Mouse (Mus musculus): ENCODE measurements around the gene Coil. TPM values are rescaled to one million over a fixed set of nuclear protein-coding genes. Genes with fewer than 3 reads are reported as not detected.

Coil gene
- 12.4 and 13.9 TPM in 2 replicates for polyA plus RNA-seq (2015; fragmentation: Nextera tagmentation; extraction: Ambion mirVana)

DNA sequence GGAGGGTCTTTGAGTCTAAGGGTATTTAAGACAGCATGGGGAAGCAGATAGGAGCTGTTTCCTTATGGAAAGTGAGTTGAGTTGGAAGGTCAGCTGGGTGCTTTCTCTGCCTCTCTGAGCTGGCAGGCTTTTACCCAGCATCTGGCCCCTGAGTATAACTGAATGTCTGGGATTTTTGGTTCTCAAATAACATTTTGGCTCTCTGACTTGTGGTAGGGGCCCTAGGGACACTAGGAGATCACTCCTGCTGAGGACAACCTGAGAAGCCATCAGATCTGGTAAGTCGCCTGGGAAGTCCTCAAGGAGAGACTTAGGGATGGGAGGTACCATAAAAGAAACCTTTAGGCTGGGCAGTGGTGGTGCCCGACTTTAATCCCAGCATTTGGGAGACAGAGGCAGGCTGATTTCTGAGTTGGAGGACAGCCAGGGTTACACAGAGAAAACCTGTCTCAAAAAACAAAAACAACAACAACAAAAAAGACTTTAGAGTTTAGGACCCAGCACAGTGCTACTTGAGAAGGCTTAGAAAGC lies at the start of gene Coil:
TSS of gene Coil (plus strand) at position 51 of the 531 bp plus-strand sequence.
- no peak within 1 kb of the TSS for H3K4me3 ChIP-seq (replicated peaks)
- no peaks in the 10 kb centered on the region for H3K36me3 ChIP-seq
- 40% methylated on average over 2 of the region's 2 CpGs for WGBS
- H3K27ac ChIP-seq, result no peak within 1 kb of the TSS
- ATAC-seq, result no peak
- peaks cover 5% of the 10 kb centered on the region; the same call in 1 of the 2 replicates for H3K4me1 ChIP-seq (replicated peaks)
- no peak within 1 kb of the TSS for H3K9ac ChIP-seq
- H3K27me3 ChIP-seq (replicated peaks), result peaks cover 3% of the 10 kb centered on the region; the same call in 1 of the 2 replicates
- no peaks in the 10 kb centered on the region for H3K9me3 ChIP-seq
- no peak within 1 kb of the TSS for H3K4me2 ChIP-seq (replicated peaks)

DNA sequence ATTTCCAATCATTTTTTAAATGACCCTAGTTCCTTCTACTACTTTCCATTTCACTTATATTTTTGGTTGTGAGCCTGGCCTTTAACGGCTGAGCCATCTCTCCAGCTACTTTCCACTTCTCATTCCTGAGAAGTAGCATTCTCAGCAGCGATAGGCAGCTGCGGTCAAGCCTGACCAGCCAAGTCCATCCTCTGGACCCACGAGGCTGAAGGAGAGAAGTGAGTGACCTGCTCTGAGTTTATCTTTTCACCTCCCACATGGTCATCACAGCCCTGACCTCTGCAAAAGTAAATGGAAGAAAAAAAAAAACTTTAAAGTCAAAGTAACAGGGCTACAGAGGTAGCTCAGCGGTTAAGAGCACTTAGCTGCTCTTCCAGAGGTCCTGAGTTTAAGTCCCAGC lies 43.5 kb upstream of the Coil start:
- Histone ChIP-seq H3K9ac (no peak overlapping the region), H3K4me3 (replicated peaks) (no peak overlapping the region), H3K4me2 (replicated peaks) (no peak overlapping the region), H3K27ac (no peak overlapping the region), H3K4me1 (replicated peaks) (no peaks in the 10 kb centered on the region), H3K9me3 (no peaks in the 10 kb centered on the region), H3K27me3 (replicated peaks) (no peaks in the 10 kb centered on the region), H3K36me3 (peaks cover 20% of the 10 kb centered on the region)
- WGBS, result 85% methylated on average over 5 of the region's 5 CpGs
- ATAC-seq, result no peak

DNA sequence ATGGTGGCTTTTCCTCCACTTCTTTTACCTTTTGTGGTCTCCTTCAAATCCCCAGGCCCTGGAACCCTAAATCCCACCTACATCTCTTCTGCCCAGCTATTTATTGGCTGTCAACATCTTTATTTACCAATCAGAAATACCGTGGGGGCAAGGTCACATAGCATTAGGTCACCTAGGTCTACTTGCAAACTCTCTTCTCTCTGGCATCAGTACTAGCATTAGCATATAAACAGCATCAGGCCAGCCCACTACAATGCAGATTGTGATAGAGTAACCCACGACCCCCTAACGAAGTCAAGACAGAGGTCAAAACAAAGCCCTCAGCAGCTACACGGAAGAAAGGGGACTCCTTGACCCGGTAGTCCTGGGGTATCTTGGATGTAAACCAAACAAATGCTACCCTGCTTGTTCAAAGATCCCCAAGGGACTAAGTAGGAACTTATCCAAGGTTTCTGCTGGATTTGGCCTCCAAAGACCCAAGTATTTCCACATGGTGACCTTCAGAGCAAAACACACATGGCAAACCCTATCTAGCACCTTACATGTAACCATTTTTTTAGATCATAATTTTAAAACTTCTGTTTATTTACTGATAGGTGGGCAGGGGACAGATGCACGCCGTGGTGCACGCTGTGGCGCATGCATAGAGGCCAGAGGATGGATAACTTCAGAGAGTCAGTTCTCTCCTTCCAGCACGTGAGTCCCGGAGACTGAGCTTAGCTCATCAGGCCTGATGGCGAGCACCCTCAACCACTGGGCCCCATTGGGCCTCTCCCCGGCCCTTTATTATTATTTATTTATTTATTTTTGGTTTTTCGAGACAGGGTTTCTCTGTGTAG lies 38.1 kb upstream of the Coil start:
- Histone ChIP-seq H3K4me3 (replicated peaks) (no peak overlapping the region), H3K36me3 (peaks cover 22% of the 10 kb centered on the region), H3K4me2 (replicated peaks) (no peak overlapping the region), H3K27ac (no peak overlapping the region), H3K9ac (no peak overlapping the region), H3K27me3 (replicated peaks) (no peaks in the 10 kb centered on the region), H3K9me3 (no peaks in the 10 kb centered on the region), H3K4me1 (replicated peaks) (no peaks in the 10 kb centered on the region)
- 83% methylated on average over 14 of the region's 14 CpGs for WGBS
- no peak for ATAC-seq

DNA sequence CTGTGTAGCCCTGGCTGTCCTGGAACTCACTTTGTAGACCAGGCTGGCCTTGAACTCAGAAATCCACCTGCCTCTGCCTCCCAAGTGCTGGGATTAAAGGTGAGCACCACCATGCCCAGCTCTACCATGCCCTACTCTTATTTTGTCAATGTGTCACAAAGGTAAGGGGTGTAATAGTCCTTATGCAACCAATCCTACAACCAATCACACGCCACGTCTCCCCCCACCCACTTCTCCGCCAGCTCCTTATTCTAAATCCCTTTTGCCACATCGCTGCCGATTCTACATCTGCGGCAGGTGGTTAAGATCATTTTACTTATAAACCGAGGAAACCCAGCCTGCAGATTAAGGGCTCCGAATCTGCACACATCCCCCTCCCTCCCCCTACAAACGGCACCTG lies 37.0 kb upstream of the Coil start:
- Histone ChIP-seq H3K9me3 (no peaks in the 10 kb centered on the region), H3K36me3 (peaks cover 16% of the 10 kb centered on the region), H3K27ac (no peak overlapping the region), H3K27me3 (replicated peaks) (no peaks in the 10 kb centered on the region), H3K9ac (no peak overlapping the region), H3K4me2 (replicated peaks) (no peak overlapping the region), H3K4me1 (replicated peaks) (no peaks in the 10 kb centered on the region), H3K4me3 (replicated peaks) (no peak overlapping the region)
- no peak for ATAC-seq
- WGBS, result 91% methylated on average over 9 of the region's 9 CpGs

DNA sequence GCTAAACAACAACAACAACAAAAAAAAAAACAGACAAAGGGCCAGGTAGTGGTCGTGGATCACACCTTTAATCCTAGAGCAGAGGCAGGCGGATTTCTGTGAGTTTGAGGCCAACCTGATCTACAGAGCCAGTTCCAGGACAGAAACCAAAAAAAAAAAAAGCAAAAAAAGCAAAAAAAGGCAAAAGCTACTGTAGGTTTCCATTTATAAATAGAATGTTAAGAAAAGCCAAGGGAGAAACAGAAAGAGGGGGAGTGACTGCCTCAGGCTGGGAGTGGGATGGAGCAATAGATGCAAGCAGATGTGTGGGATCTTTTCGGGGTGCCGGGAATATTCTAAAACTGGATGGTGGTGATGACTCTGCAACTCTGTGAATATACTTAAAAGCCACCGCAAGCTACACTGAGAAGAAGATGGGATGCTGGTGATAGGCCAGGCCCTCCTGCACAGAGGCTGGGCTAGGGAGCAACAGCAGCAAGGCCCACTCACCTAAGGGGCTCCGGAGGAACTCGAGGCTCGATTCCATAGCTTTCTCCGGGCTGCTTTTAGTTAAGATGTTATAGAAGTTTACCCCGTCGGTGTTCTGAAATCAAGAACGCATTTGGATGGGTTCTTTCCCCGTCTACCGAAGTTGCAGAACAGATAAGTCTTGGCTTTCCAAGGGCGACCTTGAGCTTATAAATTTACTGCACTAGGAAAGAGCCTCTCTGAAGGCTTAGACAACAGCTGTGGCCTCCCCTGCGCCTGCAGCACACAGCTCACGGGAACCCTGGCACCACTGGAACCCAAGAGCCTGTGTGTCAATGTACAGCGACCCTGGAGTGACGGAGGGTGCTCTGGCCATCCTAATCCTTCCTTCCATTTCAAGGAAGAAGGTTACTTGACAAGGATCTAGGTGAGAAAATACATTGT lies 35.7 kb upstream of the Coil start:
- no peaks in the 10 kb centered on the region for H3K4me1 ChIP-seq (replicated peaks)
- no peak overlapping the region for H3K27ac ChIP-seq
- H3K9ac ChIP-seq, result no peak overlapping the region
- H3K27me3 ChIP-seq (replicated peaks), result no peaks in the 10 kb centered on the region
- WGBS, result 92% methylated on average over 19 of the region's 19 CpGs
- H3K4me2 ChIP-seq (replicated peaks), result no peak overlapping the region
- peaks cover 5% of the 10 kb centered on the region; the same call in 1 of the 2 replicates for H3K36me3 ChIP-seq
- no peaks in the 10 kb centered on the region for H3K9me3 ChIP-seq
- no peak overlapping the region for H3K4me3 ChIP-seq (replicated peaks)
- ATAC-seq, result no peak

DNA sequence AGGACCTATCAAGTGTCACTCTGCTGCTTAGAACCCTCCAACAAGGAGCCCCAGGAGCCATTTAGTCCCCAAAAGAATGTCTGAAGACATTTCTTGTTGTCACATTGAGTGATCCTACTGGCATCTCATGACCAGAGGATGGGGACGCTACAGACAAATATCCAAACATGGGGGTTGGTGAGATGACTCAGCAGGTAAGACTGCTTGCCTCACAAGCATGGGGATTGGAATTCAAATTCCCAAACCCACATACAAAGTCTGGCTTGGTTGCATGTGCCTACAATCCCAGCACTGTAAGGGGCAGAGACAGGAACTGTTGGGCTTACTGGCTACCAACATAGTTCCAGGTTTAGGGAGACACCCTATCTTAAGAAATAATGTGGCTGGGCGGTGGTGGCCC lies 32.2 kb upstream of the Coil start:
- ATAC-seq, result no peak
- Histone ChIP-seq H3K36me3 (0 out of 2 replicates have a peak, but pooled peaks cover 10% of the 10 kb centered on the region), H3K9me3 (no peaks in the 10 kb centered on the region), H3K9ac (no peak overlapping the region), H3K27ac (no peak overlapping the region), H3K4me3 (replicated peaks) (no peak overlapping the region), H3K4me2 (replicated peaks) (no peak overlapping the region), H3K27me3 (replicated peaks) (no peaks in the 10 kb centered on the region), H3K4me1 (replicated peaks) (no peaks in the 10 kb centered on the region)
- 93% methylated on average over 2 of the region's 2 CpGs for WGBS

DNA sequence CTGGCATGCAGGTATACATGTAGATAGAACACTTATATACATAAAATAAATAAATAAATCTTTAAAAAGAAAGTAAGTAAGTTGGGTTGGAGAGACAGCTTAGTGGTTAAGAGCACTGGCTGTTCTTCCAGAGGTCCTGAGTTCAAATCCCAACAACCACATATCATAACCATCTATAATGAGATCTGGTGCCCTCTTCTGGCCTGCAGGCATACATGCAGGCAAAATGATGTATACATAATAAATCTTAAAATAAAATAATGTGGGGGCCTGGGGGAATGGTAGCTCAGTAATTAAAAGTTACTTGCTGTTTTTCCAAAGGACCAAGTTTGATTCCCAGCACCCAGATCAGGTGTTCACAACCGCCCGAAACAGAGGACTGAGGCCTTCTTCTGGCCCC lies 31.3 kb upstream of the Coil start:
- no peak overlapping the region for H3K9ac ChIP-seq
- no peak overlapping the region for H3K4me2 ChIP-seq (replicated peaks)
- no peaks in the 10 kb centered on the region for H3K27me3 ChIP-seq (replicated peaks)
- no peak for ATAC-seq
- WGBS, result 99% methylated on average over 2 of the region's 2 CpGs
- no peak overlapping the region for H3K4me3 ChIP-seq (replicated peaks)
- H3K36me3 ChIP-seq, result 0 out of 2 replicates have a peak, but pooled peaks cover 5% of the 10 kb centered on the region
- H3K9me3 ChIP-seq, result no peaks in the 10 kb centered on the region
- no peaks in the 10 kb centered on the region for H3K4me1 ChIP-seq (replicated peaks)
- H3K27ac ChIP-seq, result no peak overlapping the region

DNA sequence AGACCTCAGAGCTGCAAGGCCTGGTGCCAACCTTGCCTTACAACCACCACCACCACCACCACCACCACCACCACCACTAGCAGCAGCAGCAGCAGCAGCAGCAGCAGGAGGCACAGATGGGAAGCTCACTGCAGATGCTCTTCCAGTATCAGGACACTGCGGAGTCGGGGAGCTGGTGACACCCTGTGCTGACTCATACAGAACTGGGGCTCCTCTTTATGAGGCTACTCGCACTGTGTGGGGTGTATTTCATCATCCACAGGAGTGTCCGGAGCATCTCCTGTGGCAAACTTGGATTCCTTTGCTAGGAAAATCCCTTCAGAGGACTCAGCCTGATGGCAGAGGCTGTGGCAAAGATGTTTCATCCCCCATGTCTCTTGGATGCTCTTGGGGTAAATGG lies 30.4 kb upstream of the Coil start:
- Histone ChIP-seq H3K27me3 (replicated peaks) (no peaks in the 10 kb centered on the region), H3K36me3 (peaks cover 11% of the 10 kb centered on the region; the same call in 1 of the 2 replicates)

DNA sequence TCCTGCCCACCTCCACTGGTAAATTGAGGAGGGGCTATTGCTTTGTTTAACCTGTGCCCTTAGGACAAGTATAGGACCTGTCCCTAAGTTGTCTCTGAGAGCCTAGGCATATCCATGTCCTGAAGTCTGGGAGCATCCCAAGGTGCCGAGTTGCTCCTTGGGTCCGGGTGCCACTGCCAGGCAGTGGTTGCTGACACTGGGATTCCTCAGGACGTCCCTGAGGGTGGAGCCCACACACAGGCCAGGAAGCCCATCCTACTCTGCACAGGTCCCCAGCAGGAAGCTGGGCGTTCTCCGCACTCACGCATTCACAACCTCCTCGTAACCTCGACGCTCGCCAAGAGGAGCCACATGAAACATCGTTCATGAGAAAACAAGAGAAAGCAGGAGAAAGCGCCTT lies 28.6 kb upstream of the Coil start:
- no peaks in the 10 kb centered on the region for H3K9me3 ChIP-seq
- H3K4me2 ChIP-seq (replicated peaks), result no peak overlapping the region
- no peak overlapping the region for H3K9ac ChIP-seq
- no peak overlapping the region for H3K27ac ChIP-seq
- no peak overlapping the region for H3K4me3 ChIP-seq (replicated peaks)
- peaks cover 12% of the 10 kb centered on the region; the same call in 1 of the 2 replicates for H3K36me3 ChIP-seq
- H3K4me1 ChIP-seq (replicated peaks), result no peaks in the 10 kb centered on the region
- no peak for ATAC-seq
- no peaks in the 10 kb centered on the region for H3K27me3 ChIP-seq (replicated peaks)
- whole genome bisulfite sequencing, result 79% methylated on average over 12 of the region's 12 CpGs

More for the DNA sequence above, 30.4 kb upstream of the Coil start:
- no peak overlapping the region for H3K27ac ChIP-seq
- H3K9me3 ChIP-seq, result no peaks in the 10 kb centered on the region
- H3K4me3 ChIP-seq (replicated peaks), result no peak overlapping the region
- no peak for ATAC-seq
- WGBS, result 97% methylated on average over 4 of the region's 4 CpGs
- no peak overlapping the region for H3K4me2 ChIP-seq (replicated peaks)
- H3K4me1 ChIP-seq (replicated peaks), result no peaks in the 10 kb centered on the region
- H3K9ac ChIP-seq, result no peak overlapping the region

DNA sequence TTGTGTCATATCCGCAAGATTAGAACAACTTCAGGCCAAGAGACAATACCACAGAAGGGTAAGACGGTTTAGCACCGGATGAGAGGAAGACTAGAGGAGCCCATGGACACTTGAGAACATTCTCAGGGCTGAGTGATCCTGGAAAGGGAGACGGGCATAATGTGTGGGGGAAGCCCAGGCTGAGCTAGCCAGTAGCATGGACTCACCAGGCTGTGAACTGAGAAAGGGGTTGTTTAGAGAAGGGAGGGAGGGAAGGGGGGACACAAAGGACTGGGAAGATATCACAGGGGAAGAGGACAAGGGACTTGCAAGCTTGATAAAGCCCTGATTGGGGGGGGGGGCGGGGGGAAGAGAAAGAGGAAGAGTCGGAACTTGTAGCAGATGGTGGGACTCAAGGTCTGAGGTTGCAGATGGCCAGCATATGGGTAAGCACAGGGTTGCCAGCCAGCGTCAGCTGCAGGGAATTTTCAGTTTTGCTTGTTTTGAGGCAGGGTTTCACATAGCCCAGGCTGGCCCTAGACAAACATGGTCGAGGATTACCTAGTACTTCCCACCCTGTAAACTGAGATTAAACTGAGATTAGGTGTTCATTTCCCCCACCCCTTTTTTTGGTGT lies 24.0 kb upstream of the Coil start:
- H3K27me3 ChIP-seq (replicated peaks), result no peaks in the 10 kb centered on the region
- H3K4me3 ChIP-seq (replicated peaks), result no peak overlapping the region
- H3K9me3 ChIP-seq, result no peaks in the 10 kb centered on the region
- WGBS, result 76% methylated on average over 8 of the region's 8 CpGs
- H3K9ac ChIP-seq, result no peak overlapping the region
- ATAC-seq, result no peak
- peaks cover 18% of the 10 kb centered on the region for H3K36me3 ChIP-seq
- no peaks in the 10 kb centered on the region for H3K4me1 ChIP-seq (replicated peaks)
- H3K27ac ChIP-seq, result no peak overlapping the region
- no peak overlapping the region for H3K4me2 ChIP-seq (replicated peaks)

DNA sequence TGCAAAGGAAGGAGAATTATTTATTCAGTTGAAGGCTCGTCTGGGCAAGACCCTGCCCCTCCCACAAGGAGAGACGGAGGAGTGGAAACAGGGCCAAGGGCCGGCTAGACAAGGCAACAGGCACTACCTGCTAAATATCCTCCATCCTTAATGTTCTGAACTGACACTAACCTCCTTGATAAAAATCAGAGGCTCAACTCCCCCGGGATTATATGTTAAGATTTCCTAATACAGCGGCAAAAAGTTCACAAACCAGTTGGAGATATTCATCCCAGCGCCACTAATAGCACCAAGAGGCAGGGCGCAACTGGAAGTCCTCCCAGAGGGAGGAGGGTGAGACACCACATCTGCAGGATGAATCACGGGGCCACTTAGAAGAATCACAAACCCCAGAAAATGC lies 21.2 kb upstream of the Coil start:
- Histone ChIP-seq H3K36me3 (peaks cover 13% of the 10 kb centered on the region), H3K27me3 (replicated peaks) (no peaks in the 10 kb centered on the region), H3K4me1 (replicated peaks) (no peaks in the 10 kb centered on the region), H3K4me3 (replicated peaks) (no peak overlapping the region), H3K4me2 (replicated peaks) (no peak overlapping the region), H3K27ac (no peak overlapping the region), H3K9ac (no peak overlapping the region), H3K9me3 (no peaks in the 10 kb centered on the region)
- ATAC-seq, result no peak
- 69% methylated on average over 8 of the region's 8 CpGs for WGBS
